Mouse (Mus musculus): Measurements from ENCODE around the gene Olfr657.

Gene Olfr657

GRCm38 (mm10) chr7:104624494-104624893 lies at the start of gene Olfr657:
Gene Olfr657, plus strand, starts transcription at chr7:104624794.
- no peak for DNase-seq (ENCODE audit: low spot score in 2 of 2)

DNA sequence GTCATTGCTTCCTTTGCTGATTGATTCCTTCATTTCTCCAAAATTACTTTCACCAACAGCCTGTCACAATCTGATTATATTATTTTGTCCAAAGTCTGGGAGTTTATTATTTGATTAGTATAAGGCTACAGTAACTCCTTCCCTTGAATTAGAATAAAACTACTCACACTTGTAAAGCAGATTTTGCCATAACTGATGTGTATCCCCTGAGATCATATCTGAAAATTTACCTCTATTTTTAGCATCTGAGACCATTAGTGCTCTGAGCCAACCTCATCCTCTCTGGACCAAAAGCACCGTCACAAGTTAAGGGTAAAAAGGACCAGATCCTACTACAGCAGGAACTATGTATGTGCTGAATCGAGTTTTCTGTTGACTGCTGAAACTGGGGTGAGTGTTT lies 47.6 kb upstream of the Olfr657 start, which contains the start of gene Olfr653:
TSS of gene Olfr653 (plus strand) at position 301 of the 400 bp plus-strand sequence.
- no peak for DNase-seq (ENCODE audit: low spot score in 2 of 2)

GRCm38 (mm10) chr7:104580846-104581245 lies 43.7 kb upstream of the Olfr657 start:
- DNase-seq (ENCODE audit: low spot score in 2 of 2) = no peak

GRCm38 (mm10) chr7:104581429-104581828 lies 43.2 kb upstream of the Olfr657 start:
- no peak for DNase-seq (ENCODE audit: low spot score in 2 of 2)

GRCm38 (mm10) chr7:104586725-104587124 lies 37.9 kb upstream of the Olfr657 start, which contains the start of gene Olfr654:
Gene Olfr654, plus strand, starts transcription at chr7:104587025.
- no peak for DNase-seq (ENCODE audit: low spot score in 2 of 2)

- no peak for DNase-seq (ENCODE audit: low spot score in 2 of 2)
Observed at GRCm38 (mm10) chr7:104588274-104588673, 36.3 kb upstream of the Olfr657 start.

DNA sequence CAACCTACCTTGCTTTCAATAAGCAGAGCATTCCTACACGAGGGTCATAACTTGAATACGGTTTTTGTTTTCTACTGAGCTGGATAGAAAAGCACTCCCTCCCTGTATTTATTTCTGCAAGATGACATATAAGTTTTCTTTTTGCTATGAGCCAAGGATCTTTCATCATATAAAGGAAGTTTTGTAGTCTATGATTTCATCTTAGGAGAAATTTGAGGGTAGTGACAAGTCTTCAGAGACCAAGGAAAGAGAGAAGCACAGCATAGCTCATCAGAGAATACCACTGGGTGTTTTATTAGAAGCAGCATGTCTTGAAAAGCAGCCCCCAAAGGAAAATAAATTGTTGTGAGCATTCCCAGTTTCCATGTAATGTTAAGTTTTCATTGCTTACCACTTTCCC lies 22.9 kb upstream of the Olfr657 start, which contains the start of gene Olfr655:
TSS of gene Olfr655 (minus strand) at position 101 of the 400 bp plus-strand sequence.
- DNase-seq (ENCODE audit: low spot score in 2 of 2) = no peak

GRCm38 (mm10) chr7:104603173-104603572 lies 21.4 kb upstream of the Olfr657 start:
- DNase-seq (ENCODE audit: low spot score in 2 of 2) = no peak

DNA sequence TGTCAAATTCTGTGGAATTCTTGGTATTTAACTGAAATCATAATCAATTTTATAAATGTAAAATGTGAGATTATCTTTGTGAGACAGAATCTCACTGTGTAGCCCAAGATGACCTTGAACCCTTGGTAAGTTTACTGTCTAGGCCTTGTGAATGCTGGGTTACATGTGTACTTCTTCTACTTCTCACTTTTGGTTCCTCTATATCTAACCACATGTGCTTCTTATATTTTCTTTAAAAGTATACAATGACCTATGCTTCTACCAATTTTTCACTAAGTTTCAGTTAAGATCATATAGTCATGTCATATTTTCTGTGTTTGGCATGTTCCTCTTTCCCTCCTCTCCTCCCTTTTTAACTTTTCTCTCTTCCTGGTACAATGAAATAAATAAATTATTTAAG lies 19.9 kb upstream of the Olfr657 start:
- no peak for DNase-seq (ENCODE audit: low spot score in 2 of 2)

DNA sequence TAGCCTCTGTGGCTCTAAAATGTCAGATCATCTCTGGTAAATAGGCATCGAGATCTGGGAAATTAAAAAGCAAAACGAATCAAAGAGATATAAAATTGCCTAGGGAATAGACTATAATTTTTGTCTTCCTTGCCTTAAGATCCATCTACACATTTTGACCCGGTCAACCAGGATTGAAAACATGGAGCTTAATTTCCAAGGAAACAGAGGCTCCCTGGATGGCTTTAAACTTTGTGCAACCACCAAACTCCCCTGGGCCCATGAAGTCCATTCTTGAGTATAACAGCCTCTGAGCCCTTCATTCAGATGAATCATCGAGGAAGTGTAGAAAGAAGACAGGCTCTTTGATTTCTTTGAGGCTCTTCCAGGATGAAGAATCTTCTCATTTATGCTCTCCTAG lies 10.9 kb upstream of the Olfr657 start, which contains the start of gene Olfr656:
TSS of gene Olfr656 (plus strand) at position 301 of the 400 bp plus-strand sequence.
- DNase-seq (ENCODE audit: low spot score in 2 of 2) = no peak

DNA sequence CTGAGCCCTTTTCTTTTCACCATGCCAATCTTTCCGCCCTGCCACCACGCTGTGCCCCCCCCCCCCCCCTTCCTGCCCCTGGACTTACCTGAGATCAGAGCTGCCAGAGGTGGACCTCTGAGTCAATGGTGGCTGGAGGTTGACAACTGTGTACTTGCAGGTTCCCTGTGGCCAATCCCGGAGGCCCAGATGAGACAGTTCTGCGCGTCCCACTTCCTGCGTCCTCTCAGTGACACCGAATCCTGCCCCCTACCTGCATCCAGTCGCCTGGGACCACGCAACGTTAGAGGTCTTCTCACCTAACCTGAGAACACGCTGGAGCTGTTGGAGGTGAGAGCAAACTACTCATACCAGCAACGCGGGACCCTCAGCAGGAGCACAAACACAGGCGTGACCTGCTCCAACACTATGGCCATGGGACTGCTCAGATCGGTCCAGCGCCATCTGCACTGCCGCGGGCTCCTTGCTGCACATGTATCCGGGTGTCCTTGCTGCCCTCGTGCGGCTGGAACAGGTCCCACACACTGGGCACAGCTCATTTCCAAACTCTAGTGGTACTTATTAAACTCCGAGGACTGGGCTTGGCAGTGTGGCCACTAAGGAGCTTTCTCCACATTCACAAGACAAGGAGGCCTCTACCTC lies 22.4 kb downstream of the Olfr657 start, which contains the start of gene Olfr658:
TSS of gene Olfr658 (minus strand) at position 465 of the 642 bp plus-strand sequence.
- peak; percentile 6 to 8 for DNase-seq (ENCODE audit: low spot score in 2 of 2)

- DNase-seq (ENCODE audit: low spot score in 2 of 2) = no peak
Observed at GRCm38 (mm10) chr7:104666453-104666852, 41.9 kb downstream of the Olfr657 start, which contains the start of gene Olfr659. Gene Olfr659, plus strand, starts transcription at chr7:104666753.

GRCm38 (mm10) chr7:104686201-104686600 lies 61.6 kb downstream of the Olfr657 start, which contains the start of gene Olfr661:
Gene Olfr661, plus strand, starts transcription at chr7:104686501.
- no peak for DNase-seq (ENCODE audit: low spot score in 2 of 2)

Data from right cerebral cortex, adult 2 months (tissue).